Mouse (Mus musculus): ENCODE data around the gene Dcbld2.

DNA sequence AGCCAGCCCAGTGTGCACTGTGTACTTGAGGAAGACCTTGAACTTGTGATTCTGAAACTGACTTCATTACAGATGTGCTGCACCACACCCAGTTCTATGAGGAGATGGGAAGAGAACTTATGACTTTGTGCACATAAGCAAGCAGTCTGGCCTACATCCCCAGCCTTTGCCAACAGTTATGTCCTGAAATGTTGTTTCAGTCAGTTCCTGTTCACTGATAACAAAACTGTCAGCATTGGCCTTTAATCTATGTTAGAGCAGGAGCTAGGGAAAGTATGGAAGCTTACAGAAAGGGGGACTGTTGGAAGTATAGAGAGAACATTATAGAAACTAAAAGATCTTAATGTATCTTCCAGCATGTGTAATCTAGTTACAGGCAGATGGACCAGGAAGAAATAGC lies 45.6 kb downstream of the Dcbld2 start:
- TF ChIP-seq CTCF (IDR thresholded peaks at IDR 0.05; ENCODE audit: low read depth, low read length) (no peak), GATA1 (IDR thresholded peaks at IDR 0.05; ENCODE audit: borderline replicate concordance, low read length) (no peak), POLR2AphosphoS5 (IDR thresholded peaks at IDR 0.05; ENCODE audit: insufficient replicate concordance, low read depth, low read length) (no peak), TAL1 (conservative IDR thresholded peaks at IDR 0.05; ENCODE audit: low read depth, low read length) (no peak), GATA2 (IDR thresholded peaks at IDR 0.05; ENCODE audit: borderline replicate concordance, low read depth, low read length) (no peak)

Measured in G1E (cell line).